Mouse (Mus musculus): ENCODE data around the gene Scml2. TPM values are rescaled to one million over a fixed set of nuclear protein-coding genes. Genes with fewer than 3 reads are reported as not detected.
"Not testable (repeated sequence)": the region's sequence is repeated elsewhere in the genome, so short reads cannot be mapped to it uniquely, and the experiment has no call there.

Scml2 gene
- 0.46 and 0.64 TPM in 2 replicates for polyA plus RNA-seq (2015; fragmentation: Nextera tagmentation; extraction: Ambion mirVana)

- H3K36me3 ChIP-seq (ENCODE audit: control insufficient read depth, insufficient read depth); H3K4me2 ChIP-seq (ENCODE audit: low read depth, low read length); H3K4me3 ChIP-seq (ENCODE audit: low read depth, low read length); H3K9me3 ChIP-seq (replicated peaks; ENCODE audit: control insufficient read depth, low read length); H3K27ac ChIP-seq (ENCODE audit: low read length); H3K9ac ChIP-seq (ENCODE audit: low read depth, low read length); H3K27me3 ChIP-seq (ENCODE audit: control insufficient read depth, insufficient read depth, low read depth, low read length); H3K4me1 ChIP-seq (ENCODE audit: control insufficient read depth, low read depth, low read length); ATAC-seq (ENCODE audit: low read depth): not testable (repeated sequence)
- 88% methylated on average over 3 of the region's 14 CpGs for WGBS (ENCODE audit: insufficient replicate concordance)
Observed at GRCm38 (mm10) chrX:161116893-161117292, at the start of gene Scml2. Scml2 (plus strand) TSS chrX:161117193.

GRCm38 (mm10) chrX:161075576-161075975 is 41.4 kb upstream of the Scml2 start:
- not testable (repeated sequence) for H3K9me3 ChIP-seq (replicated peaks; ENCODE audit: control insufficient read depth, low read length); H3K4me3 ChIP-seq (ENCODE audit: low read depth, low read length); ATAC-seq (ENCODE audit: low read depth); H3K27me3 ChIP-seq (ENCODE audit: control insufficient read depth, insufficient read depth, low read depth, low read length); H3K36me3 ChIP-seq (ENCODE audit: control insufficient read depth, insufficient read depth); H3K4me1 ChIP-seq (ENCODE audit: control insufficient read depth, low read depth, low read length); H3K27ac ChIP-seq (ENCODE audit: low read length); H3K4me2 ChIP-seq (ENCODE audit: low read depth, low read length); H3K9ac ChIP-seq (ENCODE audit: low read depth, low read length)
- WGBS (ENCODE audit: insufficient replicate concordance): 74% methylated on average over 6 of the region's 6 CpGs

- WGBS (ENCODE audit: insufficient replicate concordance): 19% methylated on average over 22 of the region's 22 CpGs
- H3K9me3 ChIP-seq (replicated peaks; ENCODE audit: control insufficient read depth, low read length): no peaks in the 10 kb centered on the region
Observed at GRCm38 (mm10) chrX:161162314-161163068, 45.5 kb downstream of the Scml2 start.

GRCm38 (mm10) chrX:161163069-161163416 is 46.0 kb downstream of the Scml2 start:
- no peak overlapping the region for H3K27ac ChIP-seq (ENCODE audit: low read length)
- no peak for ATAC-seq (ENCODE audit: low read depth)
- no peaks in the 10 kb centered on the region for H3K4me1 ChIP-seq (ENCODE audit: control insufficient read depth, low read depth, low read length)
- H3K36me3 ChIP-seq (ENCODE audit: control insufficient read depth, insufficient read depth): no peaks in the 10 kb centered on the region
- no peaks in the 10 kb centered on the region for H3K9me3 ChIP-seq (replicated peaks; ENCODE audit: control insufficient read depth, low read length)
- peak overlapping the region; percentile 33; the same call in 1 of the 2 replicates for H3K9ac ChIP-seq (ENCODE audit: low read depth, low read length)
- peak overlapping the region; percentile 58 for H3K4me3 ChIP-seq (ENCODE audit: low read depth, low read length)
- no peaks in the 10 kb centered on the region for H3K27me3 ChIP-seq (ENCODE audit: control insufficient read depth, insufficient read depth, low read depth, low read length)
- WGBS (ENCODE audit: insufficient replicate concordance): 25% methylated on average over 6 of the region's 6 CpGs
- peak overlapping the region; percentile 57 for H3K4me2 ChIP-seq (ENCODE audit: low read depth, low read length)

More at GRCm38 (mm10) chrX:161162314-161163068, 45.5 kb downstream of the Scml2 start:
- peak; percentile 78 for ATAC-seq (ENCODE audit: low read depth)
- peak overlapping the region; percentile 58 for H3K4me3 ChIP-seq (ENCODE audit: low read depth, low read length)
- no peak overlapping the region for H3K27ac ChIP-seq (ENCODE audit: low read length)
- H3K27me3 ChIP-seq (ENCODE audit: control insufficient read depth, insufficient read depth, low read depth, low read length): no peaks in the 10 kb centered on the region
- H3K36me3 ChIP-seq (ENCODE audit: control insufficient read depth, insufficient read depth): no peaks in the 10 kb centered on the region
- H3K4me1 ChIP-seq (ENCODE audit: control insufficient read depth, low read depth, low read length): no peaks in the 10 kb centered on the region
- H3K9ac ChIP-seq (ENCODE audit: low read depth, low read length): peak overlapping the region; percentile 33; the same call in 1 of the 2 replicates
- peak overlapping the region; percentile 57 for H3K4me2 ChIP-seq (ENCODE audit: low read depth, low read length)

GRCm38 (mm10) chrX:161287156-161287555 is 170.2 kb downstream of the Scml2 start, which contains the start of gene Gm15262:
Gm15262 (plus strand) TSS chrX:161287456.
- ATAC-seq (ENCODE audit: low read depth); H3K27ac ChIP-seq (ENCODE audit: low read length); H3K36me3 ChIP-seq (ENCODE audit: control insufficient read depth, insufficient read depth); H3K27me3 ChIP-seq (ENCODE audit: control insufficient read depth, insufficient read depth, low read depth, low read length); H3K4me3 ChIP-seq (ENCODE audit: low read depth, low read length); H3K4me1 ChIP-seq (ENCODE audit: control insufficient read depth, low read depth, low read length); H3K9me3 ChIP-seq (replicated peaks; ENCODE audit: control insufficient read depth, low read length); H3K4me2 ChIP-seq (ENCODE audit: low read depth, low read length); H3K9ac ChIP-seq (ENCODE audit: low read depth, low read length): not testable (repeated sequence)
- 41% methylated on average over 2 of the region's 2 CpGs for WGBS (ENCODE audit: insufficient replicate concordance)

Other genes with a start within 250 kb of the Scml2 start
- gene Gja6, start 210.1 kb upstream of the Scml2 start, polyA plus RNA-seq (2015; fragmentation: Nextera tagmentation; extraction: Ambion mirVana): 0.53 and 0.62 TPM in 2 replicates
- gene Cdkl5, start 122.5 kb upstream of the Scml2 start, polyA plus RNA-seq (2015; fragmentation: Nextera tagmentation; extraction: Ambion mirVana): 0.23 and 0.35 TPM in 2 replicates
- not detected in 2 replicates for gene Gm15262, start 170.3 kb downstream of the Scml2 start, polyA plus RNA-seq (2015; fragmentation: Nextera tagmentation; extraction: Ambion mirVana)

Measured in liver, embryonic 16.5 days (tissue).